Mouse (Mus musculus) heart, adult 18-20 months (tissue): Measurements from ENCODE around the gene Zfp606. TPM values are rescaled to one million over a fixed set of nuclear protein-coding genes. Genes with fewer than 3 reads are reported as not detected.
A peak's percentile ranks its signal among the peaks of the same experiment; 100 is the strongest.

Source experiments
- DNase-seq, 2 experiments: peaks; one replicate each; pipeline ENCODE4 v3.0.0; 2021 to 2022; ENCODE audit warnings: mixed read lengths in 1 of 2
- long read RNA-seq, 2 experiments: library from polyadenylated mRNA; stranded (forward); transcript quantifications; one replicate each; pipeline ENCODE4 v2.0.0; 2021
- total RNA-seq, 2 experiments: library from RNA; stranded (reverse); gene quantifications; 2 replicates each; pipeline ENCODE4 v1.2.3; 2021

The Zfp606 gene
- 1 to 10 TPM; 6.9 to 7.2 TPM for total RNA-seq
- long read RNA-seq, experiment 1, full-length matches to known transcripts, result 5 of 7 reads
- long read RNA-seq, experiment 1, partial matches to known transcripts, result 0 of 7 reads
- long read RNA-seq, experiment 1, other reads (novel, unspliced or antisense), result 2 of 7 reads
- long read RNA-seq, experiment 2, full-length matches to known transcripts, result 4 of 4 reads
- long read RNA-seq, experiment 2, partial matches to known transcripts, result 0 of 4 reads
- long read RNA-seq, experiment 2, other reads (novel, unspliced or antisense), result 0 of 4 reads

DNA sequence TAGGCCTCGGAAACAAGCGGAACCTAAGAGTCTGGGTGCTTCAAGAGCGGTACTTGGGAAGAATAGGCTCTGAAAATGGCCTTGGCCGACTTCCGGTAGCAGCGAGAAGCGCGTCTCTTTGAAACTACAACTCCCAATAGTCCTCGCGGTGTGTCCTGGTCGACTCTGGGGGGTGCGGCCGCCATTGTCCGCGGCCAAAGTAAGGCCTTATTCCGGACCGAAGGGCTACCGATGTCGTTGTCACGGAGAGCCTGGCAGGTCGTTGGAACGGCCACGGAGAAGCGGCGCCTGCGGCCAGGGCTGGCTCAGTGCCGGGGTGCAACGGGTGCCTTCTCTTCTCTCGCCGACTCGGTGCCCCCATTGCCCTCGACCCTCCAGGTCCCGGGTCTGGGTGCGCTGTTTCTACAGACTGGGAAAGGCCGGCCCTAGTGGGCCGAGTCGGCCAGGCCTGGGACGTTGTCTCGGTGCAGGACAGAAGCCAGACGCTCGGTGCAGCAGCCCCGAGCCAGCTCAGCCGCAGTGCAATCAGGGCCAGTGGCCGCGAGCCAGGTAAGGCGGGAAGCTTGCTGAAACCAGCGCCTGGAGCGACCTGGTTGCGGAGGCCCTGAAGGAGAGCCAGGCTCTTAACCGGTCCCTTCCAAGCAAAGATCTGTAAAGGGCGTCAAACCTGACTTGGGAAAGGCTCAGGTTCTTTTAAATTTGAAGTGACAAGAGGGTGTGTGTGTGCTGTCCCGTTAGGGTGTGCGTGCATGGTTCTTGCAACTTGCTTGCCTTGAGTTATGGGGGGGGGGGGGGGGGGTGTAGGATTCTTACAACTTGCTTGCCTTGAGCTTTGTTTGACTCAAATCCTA, at the start of gene Zfp606:
Gene Zfp606 (plus strand): TSS at position 136 of the 851 bp plus-strand sequence.
- DNase-seq, result peak; percentile 90 to 93

DNA sequence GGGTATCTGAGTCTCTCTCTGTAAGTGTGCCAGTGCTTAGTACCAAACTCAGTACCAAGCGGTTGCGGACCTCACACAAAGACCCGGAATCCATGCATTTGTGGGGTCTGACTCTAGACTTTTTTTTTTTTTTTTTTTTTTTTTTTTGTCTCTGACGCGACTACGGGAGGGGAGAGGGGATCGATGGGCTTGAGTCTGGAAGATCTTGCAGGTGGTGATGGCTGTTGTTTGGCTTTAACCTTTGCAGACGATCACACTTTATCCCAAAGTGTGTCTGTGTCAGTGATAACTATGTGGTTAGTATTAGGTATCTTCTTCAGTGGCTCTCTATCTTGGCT, 885 bp downstream of the Zfp606 start:
- no peak for DNase-seq

DNA sequence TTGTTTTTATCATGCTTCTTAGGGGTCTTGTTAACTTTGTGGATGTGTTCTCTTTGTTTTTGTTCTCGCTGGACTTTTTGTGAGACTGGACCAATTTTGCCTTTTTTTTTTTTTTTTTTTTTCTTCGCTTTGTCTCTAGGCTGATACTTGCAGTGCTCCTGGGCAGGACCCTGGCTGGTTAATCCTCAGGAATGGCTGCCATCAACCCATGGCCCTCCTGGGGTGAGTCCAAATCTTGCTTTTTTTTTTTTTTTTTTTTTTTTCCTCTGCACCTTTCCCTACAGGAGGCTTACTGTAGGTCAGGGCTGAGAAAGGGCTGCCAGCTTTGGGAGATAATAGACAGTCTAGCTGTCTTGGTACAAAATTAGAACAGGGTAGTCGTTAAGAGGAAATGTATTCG, 1.4 kb downstream of the Zfp606 start:
- DNase-seq, result peak in 1 of 2 experiments; percentile 11

DNA sequence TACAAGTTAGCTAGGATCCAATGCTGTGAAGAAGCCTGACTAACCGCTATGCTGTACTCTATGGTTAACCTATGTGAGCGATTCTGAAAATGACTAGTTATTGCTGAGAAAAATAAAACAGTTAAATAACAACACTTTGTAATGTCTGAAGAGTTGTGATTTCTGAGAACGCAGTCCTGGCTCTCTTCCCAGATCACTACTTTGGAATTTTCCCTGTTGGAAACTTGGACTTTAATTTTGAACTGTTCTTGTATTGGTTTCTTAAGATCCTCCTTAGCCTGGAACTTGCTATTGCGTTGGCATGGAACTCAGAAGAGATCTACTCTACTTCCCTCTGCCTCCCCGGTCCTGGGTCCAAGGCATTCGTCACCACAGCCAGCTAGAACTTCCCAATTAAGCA, 5.7 kb downstream of the Zfp606 start:
- no peak for DNase-seq

DNA sequence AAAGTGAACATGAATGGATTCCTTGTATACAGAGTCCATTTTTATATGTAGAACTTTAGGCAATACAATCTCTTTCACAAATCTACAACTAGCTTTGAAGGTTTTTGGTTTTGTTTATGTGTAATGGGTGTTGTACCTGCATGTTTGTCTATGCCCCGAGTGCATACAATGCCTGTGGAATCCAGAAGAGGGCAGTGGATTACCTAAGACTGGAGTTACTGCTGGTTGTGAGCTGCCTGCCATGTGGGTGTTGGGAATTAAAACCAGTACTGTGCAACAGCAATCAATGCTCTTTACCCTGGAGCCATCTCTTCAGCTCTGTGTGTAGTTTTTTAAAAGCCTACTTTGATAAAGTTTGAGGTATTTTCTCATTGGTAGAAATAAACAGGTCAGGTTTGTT, 7.9 kb downstream of the Zfp606 start:
- no peak for DNase-seq

DNA sequence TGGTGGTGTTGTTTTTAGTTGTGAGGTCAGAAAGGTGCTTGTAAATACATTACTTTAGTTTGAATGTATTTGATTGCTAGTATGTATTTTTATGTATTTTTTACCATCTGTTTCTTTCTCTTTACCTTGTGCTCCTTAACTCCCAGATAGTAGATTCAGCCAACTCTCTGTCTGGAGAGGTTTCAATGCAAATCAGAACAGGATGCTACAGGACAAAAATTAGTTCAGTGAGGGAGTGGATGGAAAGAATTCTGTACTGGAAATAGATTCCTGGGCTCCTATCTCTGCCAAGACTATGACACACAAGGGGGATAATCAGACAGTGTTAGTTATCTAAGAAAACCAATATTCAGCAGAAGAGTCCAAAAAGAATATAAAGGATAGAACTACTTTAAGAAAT, 8.6 kb downstream of the Zfp606 start:
- DNase-seq, result no peak

DNA sequence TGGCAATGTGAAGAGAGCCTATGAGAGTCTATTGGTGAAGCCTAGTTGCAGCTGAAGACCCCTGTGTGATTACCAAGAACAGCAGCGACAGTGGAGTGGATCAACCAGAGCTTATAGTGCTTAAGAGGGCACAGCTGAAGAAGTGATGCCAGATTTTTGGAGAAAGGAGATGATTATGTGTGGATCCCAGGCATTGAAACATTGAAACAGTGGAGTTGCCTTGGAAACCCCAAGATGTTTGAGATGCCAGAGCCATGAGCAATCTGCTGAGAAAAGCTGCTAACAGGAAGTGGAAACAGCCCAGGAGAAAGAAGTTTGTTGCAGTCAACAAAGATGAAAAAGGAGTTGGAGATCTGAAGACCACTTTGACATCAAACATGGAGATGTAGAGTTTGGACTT, 32.8 kb downstream of the Zfp606 start:
- no peak for DNase-seq

DNA sequence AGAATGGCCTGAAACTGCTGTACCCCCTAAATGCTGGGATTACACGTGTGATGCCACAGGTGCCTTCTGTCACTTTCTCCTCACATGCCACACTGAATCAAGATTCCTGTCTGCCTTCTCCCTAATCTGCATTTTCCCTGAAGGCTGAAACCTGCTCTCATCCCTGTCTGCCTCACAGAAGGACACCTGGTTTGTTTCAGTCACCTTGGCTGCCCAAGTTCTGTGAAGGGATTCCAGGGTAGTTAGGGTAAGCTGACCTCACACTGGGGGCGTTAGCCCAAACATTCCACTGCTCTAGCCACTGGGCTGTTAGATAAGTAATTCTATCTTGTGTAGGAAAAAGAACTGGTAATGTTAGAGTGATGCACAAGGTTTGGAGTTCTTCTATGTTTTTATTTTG, 34.1 kb downstream of the Zfp606 start, which contains the start of gene 2900092C05Rik:
Gene 2900092C05Rik (plus strand): TSS at position 301 of the 400 bp plus-strand sequence.
- DNase-seq, result no peak

Other genes starting within 250 kb of the Zfp606 start
- gene Vmn1r81, start 210.0 kb upstream of the Zfp606 start, total RNA-seq, result not detected
- not detected for gene Vmn1r82, start 177.9 kb upstream of the Zfp606 start, total RNA-seq
- gene Vmn1r83, start 148.8 kb upstream of the Zfp606 start, total RNA-seq, result not detected
- gene Vmn1r84, start 109.0 kb upstream of the Zfp606 start, total RNA-seq, result not detected
- 1 to 10 TPM; 1.8 to 2.3 TPM for gene Zfp551, start 55.5 kb upstream of the Zfp606 start, total RNA-seq
- gene 2900092C05Rik, start 34.2 kb downstream of the Zfp606 start, total RNA-seq, result not detected
- not detected for gene Vmn2r53, start 130.5 kb downstream of the Zfp606 start, total RNA-seq
- not detected for gene Vmn2r54, start 162.0 kb downstream of the Zfp606 start, total RNA-seq
- not detected for gene Vmn2r55, start 206.7 kb downstream of the Zfp606 start, total RNA-seq